Mouse (Mus musculus) adipocyte (in vitro differentiated cells): ENCODE data around the gene Pex5l.

Source experiments
- DNase-seq: peaks from one replicate; pipeline ENCODE4 v3.0.0-alpha.2; 2016; ENCODE audit warnings: low spot score

Gene Pex5l

DNA sequence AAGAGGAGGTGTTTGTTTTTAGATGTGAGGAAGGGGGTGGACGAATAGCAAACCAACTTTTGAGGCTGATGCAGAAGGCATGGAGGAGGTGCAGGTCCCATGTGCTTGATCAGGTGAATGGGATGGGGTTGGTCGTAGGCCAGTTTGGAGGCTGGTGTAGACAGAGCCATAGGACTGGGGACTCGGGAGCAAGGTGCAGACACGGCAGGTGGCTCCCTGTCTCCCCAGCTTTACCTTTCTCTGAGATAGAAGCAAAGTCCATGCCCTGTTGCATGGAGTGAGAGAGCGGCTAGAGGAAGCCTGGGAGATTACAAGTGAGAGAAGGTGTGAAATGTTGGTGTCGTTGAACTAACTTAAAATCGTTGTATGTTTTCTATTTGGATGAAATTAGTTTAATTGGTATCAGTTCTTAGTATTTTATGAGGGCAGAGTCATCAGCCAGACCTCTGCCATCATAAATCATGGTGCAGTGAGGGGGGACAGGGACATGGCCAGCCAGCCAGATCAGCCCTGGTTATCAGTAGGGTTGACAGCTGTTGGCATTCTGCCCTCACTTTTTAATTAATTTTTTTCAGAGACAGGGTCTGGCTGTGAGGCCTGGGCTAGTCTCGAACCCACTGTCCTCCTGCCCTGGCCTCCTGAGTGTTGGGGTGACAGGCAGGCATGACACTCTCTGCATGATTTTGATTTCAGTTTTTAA, 203.1 kb downstream of the Pex5l start:
- DNase-seq: no peak

DNA sequence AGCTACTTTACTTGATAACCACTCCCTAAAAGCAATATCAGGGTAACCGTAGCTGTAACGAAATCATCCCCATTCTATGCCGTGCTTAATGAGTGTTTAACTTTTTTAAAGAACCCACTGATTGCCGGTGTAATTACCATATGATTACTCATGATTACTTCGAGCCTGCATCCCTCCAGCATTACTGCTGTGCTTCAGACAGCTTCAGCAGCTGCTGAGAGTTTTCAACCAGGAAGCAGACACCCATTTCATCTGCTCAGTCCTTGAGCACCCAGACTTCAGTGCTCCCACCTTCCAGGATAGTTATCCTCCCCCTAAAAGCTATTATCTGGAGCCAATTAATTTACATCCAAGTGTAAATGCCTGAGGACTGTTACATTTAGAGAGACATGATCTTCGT, 218.9 kb downstream of the Pex5l start:
- DNase-seq: no peak

- DNase-seq: peak; percentile 7
Measured at GRCm38 (mm10) chr3:32910071-32910551, 232.9 kb downstream of the Pex5l start.

DNA sequence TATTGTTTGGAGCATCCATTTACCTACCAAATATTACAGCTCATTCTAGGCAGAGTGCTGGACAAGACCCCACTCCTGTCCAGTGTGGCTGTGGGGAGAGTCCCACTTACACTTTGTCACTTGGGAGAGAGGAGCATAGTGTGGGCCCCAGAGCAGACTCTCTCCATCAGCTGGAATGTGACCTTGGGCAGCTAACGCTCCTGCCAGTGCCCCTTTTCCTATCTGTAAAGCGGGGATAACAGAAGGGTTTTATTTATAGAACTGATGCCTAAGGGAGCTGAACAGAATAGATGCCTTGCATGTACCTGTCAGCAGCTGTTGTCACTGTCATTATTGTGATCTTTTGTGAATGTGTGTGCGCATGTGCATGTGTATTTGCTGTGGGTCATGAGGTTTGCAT, 234.6 kb downstream of the Pex5l start:
- DNase-seq: no peak

GRCm38 (mm10) chr3:32905850-32906779, 236.9 kb downstream of the Pex5l start:
- DNase-seq: peak; percentile 44

DNA sequence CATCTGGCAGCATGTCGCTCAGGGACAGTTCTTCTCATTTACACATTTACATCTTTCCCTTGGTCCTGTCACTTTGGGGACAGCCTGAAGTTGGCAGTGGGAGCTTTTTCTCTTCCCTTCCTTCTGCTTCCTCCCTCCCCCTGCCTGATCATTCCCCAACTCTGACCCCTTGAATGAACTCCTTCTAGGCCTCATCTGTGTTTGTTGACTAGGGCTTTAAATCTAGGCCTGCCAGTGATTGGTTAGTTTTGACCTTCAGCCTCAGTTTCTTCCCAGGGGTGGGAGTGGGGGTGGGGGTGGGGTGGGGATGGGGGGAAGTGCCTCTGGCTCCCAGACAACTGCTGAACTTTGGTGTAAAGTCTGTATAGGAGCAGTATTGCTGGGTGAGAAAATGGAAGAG, 238.4 kb downstream of the Pex5l start:
- DNase-seq: no peak

GRCm38 (mm10) chr3:32903462-32903861, 239.6 kb downstream of the Pex5l start:
- no peak for DNase-seq
